Mouse (Mus musculus) adrenal gland, adult 8-10 months (tissue): Measurements from ENCODE around the gene Rnf168. TPM values are rescaled to one million over a fixed set of nuclear protein-coding genes. Genes with fewer than 3 reads are reported as not detected.

Experiments used
- DNase-seq: peaks from one replicate; pipeline ENCODE4 v3.0.0; 2022
- microRNA-seq, 2 experiments: library from miRNA; unstranded; fragments of <30 nt; microRNA quantifications; one replicate each; pipeline ENCODE4 v1.2.0; 2022
- total RNA-seq, 4 experiments: library from RNA; stranded (reverse); gene quantifications; 2 replicates each; pipeline ENCODE4 v1.2.4; 2022

The Rnf168 gene
- total RNA-seq, 4 experiments from 2014 or later: 24.5 to 30.2 (median 26.0) TPM

DNA sequence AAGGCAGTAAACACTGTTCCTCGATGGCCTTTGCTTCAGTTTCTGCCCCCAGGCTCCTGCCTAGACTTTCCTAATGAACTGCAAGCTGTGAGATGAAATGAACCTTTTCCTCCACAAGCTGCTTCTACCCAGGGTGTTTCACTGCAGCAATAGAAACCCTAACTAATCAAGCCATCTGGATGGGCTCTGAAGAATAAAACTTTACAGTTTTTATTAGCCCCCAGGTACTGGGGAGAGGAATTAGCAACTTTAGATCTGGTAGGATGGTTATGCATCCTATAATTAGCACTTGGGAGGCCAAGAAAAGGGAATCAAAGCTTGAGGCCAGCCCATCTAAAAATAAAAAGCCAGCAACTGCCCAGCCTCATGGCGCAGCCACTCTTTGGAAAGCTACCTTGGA is 39.3 kb downstream of the Rnf168 start:
- DNase-seq: no peak

DNA sequence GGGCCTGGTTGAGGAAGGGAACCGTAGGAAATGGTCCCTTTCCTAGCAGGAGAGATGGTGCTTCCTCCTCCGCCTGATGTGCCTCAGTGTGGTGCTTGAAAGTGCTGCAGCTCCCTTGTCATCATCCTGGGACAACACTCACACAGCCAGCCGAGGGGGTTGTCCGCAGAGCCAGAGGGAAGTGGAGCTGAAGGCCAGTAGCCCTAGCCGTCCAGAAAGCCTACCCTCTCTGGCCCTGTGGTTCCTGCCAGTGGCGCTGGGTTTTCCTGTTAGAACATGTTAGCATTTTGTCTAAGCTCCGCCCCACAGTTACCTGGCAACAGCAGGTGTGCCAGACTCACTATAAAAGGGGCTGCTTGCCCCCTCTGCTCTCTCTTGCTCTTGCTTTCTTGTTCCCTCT is 46.7 kb downstream of the Rnf168 start:
- no peak for DNase-seq

DNA sequence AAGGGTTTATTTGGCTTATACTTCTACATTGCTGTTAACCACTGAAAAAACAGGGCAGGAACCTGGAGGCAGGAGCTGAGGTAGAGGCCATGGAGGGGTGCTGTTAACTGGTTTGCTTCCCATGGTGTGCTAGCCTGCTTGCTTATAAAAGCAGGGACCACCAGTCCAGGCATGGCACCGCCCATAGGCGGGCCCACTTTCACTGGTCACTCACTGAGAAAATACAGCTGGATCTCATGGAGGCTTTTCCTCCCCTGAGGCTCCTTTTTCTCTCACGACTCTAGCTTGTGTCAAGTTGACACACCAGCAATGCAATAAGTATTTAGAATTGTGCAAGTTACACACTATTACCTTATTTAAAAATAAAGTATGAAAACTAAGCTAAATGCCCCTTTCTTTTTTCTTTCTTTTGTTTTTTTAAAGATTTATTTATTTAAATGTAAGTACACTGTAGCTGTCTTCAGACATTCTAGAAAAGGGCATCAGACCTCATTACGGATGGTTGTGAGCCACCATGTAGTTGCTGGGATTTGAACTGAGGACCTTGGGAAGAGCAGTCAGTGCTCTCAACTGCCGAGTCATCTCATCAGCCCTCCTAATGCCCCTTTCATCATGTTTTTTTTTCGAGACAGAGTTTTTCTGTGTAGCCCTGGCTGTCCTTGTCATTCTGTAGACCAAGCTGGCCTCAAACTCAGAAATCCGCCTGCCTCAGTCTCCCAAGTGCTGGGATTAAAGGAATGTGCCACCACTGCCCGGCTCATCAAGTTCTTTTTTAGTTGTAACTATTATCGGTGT is 53.8 kb downstream of the Rnf168 start:
- no peak for DNase-seq

DNA sequence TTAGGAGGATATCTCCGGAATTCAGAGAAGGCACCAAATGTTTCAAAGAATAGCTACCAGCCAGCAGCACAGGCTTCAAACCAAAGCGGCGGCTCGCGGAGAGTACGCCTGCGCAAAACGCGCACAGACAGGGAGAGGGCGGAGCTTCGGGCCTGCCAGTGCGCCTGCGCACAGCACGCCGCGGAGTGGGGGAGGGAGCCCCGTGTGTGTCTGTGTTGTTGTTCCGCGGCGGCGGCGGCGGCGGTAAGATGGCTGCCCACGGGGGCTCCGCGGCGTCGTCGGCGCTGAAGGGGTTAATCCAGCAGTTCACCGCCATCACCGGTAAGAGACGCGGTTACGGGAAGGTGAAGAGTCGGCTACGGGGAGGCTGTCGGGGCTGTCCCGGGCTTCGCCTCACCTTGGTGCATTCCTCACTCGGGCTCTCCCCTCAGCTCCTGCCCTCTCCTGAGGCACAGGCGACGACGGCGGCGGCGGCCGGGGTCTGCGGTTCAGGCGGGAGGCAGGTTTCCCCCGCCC is 54.8 kb downstream of the Rnf168 start, which contains the start of gene Ubxn7:
Gene Ubxn7, plus strand, starts transcription at position 218 of the 516 bp plus-strand sequence.
- DNase-seq: peak; percentile 97

DNA sequence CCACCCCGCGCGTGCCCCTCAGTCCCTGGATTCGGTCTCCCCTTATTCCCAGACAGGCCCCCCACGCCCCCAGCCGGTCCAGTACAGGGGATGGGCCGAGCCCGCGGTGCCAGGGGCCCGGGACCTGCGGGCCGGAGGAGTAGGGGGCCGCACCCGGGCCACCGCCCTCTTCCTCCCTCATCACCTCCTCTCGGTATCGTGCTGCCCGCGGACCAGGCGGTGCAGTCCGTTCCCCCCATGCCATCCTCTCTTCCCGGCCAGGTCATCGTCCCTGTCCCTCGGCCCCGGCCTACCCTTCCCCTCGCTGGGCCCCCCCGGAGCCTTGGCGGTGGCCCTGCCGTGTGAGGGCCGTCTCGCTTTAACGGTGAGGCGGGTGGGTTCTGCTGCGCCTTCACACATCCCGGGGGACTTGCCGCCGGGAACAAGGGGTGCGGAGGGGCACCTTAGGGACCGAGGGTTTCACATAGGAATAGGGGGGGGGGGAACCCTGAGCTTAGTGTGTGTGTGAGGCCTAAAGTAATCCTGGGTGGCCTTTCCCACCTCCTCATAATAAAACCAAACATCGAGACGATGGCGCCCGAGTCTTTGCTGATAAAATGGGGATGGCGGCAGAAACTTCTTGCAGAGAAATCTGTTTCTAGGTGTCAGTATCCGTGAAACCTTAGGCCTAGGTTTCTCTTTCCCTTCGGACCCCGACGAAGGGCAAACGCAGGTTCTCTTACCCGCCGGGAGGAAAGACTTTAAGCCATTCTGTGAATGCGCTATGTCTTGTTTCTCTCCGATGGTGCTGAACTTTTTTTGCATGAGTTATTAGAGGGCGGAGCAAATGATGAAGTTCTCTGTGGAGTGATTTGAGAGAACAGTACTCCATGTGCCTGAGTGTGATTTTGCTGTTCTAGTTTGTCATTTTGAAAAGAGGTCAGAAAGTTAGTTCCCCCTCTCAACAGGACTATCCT is 55.6 kb downstream of the Rnf168 start:
- peak; percentile 43 for DNase-seq

DNA sequence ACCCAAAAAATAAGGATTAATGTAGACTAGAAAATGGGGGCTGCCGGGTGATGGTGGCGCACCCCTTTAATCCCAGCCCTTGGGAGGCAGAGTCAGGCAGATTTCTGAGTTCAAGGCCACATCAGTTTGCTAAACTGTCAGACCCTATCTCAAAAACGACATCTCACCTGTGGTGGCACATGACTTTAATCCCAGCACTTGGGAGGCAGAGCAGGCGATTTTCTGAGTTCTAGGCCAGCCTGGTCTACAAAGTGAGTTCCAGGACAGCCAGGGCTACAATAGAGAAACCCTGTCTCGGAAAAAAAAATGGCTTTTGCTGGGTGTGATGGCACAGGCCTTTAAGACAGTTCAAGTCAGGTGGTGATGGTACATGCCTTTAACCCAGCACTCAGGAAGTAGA is 57.9 kb downstream of the Rnf168 start:
- DNase-seq: no peak

DNA sequence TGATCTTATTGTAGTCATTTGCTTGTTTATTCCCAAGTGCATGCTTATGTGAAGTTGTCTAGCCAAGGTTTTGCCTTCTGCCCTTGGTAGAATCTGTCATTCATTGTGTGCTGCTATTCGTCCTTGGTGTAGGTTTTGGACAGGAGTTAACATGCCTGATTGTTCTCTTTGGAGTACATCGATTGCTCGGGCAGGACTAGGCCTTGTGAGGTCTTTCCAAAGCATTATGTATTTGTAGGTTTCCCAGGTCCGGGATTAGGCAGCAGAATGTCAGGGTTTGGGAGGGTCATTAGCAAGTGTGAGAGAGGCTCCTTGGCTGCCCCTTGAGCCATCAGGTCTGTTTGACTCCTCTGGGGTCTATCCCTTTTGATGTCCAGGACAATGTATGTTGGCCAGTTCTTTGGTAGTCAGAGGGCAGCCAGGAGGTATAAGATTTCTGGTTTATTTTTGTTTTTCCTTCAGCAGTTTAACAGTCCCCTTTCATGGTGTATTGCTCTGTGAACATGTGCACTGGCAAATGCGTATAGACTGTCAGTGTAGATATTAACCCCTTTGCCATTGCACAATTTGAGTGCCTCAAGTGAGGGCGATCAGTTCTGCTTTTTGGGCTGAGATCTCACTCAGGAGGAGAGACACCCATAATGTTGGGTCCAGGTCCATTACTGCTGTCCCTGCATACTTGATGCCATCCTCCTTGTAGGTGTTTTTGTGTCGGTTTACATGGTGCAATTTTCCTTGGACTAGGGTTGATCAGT is 58.9 kb downstream of the Rnf168 start:
- peak; percentile 18 for DNase-seq

DNA sequence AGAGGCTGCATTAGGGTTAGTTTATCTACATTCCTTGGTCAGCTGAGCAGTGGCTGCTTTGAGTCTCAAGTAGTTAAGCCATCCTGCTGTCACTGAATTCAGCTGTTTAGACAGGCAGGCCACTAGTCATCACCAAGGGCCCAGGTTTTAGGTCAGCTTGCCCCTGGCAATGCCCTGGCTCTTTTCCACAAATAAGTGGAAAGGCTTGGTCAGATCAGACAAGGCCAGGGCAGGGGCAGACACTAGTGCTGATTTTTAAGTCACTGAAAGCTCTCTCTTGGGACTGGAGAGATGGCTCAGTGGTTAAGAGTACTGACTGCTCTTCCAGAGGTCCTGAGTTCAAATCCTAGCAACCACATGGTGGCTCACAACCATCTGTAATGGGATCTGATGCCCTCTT is 59.7 kb downstream of the Rnf168 start:
- peak; percentile 72 for DNase-seq

DNA sequence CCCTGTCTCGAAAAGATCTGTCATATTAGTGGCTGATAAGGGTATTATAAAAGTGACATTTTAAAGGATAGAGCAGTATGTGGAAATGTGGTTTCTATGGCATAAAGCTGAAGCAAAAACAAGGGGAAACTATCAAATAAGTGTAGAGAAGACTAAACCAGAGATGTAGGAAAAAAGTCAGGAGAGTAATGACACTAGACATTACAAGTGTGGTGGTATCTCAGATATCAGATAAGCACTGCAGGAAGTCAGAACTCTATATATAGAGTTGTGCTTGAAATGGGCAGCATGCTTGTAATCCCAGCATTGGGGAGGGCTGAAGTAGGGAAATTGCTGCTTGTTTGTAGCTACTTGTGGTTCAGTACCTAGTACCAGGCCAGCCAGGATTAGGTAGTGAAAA is 63.2 kb downstream of the Rnf168 start:
- no peak for DNase-seq

DNA sequence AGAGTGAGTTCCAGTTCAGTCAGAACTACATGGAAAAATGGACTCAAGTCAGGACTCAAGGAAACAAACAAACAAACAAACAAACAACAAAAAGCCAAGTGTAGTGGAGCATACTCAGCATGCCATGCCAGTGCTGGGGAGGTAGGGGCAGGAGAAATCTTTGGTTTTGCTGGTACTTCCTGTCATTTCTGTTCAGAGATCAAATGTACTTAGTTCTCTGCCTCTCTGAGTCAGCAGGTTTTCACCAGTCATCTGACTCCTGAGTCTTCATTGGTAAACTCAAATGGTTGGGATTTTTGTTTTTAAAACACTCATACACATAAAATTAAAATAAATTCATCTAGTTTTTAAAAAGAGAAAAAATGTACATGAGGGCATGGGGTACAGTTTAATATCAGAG is 68.3 kb downstream of the Rnf168 start:
- no peak for DNase-seq

DNA sequence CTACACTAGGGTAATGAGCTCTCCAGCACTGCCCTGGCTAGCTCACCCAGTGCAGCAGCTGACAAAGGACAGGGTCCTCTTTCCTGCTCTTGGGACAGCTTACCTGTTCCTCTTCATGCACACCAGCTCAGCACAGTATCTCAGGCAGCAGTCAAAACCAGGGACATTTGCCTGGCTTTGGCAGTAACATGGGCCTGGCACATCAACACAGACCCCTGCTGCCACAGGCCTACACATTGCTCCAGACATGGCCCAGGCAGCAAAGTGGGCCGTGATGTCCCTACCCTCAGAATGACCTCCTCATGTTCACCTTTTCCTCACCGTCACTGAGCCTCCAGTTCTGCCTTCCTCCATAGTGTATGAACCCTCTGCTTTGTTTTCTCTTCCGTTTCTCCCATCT is 73.5 kb downstream of the Rnf168 start:
- no peak for DNase-seq

Small RNA genes within 50 kb of the gene (microRNA-seq; reads per million reads assigned to microRNA genes)
- 0 reads per million in 2 experiments for gene Mir1946a

Other genes with a start within 250 kb of the Rnf168 start
- 10 to 100 TPM; 54.5 to 62.5 (median 60.6) TPM for gene Pak2, start 198.1 kb upstream of the Rnf168 start, total RNA-seq
- 10 to 100 TPM; 25.3 to 39.8 (median 33.4) TPM for gene Pigx, start 177.7 kb upstream of the Rnf168 start, total RNA-seq
- 10 to 100 TPM; 10.3 to 19.0 (median 14.6) TPM for gene Cep19, start 177.7 kb upstream of the Rnf168 start, total RNA-seq
- 1 to 10 TPM; 5.5 to 9.9 (median 8.4) TPM for gene Nrros, start 111.9 kb upstream of the Rnf168 start, total RNA-seq
- not detected for gene Bex6, start 97.6 kb upstream of the Rnf168 start, total RNA-seq
- gene Fbxo45, start 30.3 kb upstream of the Rnf168 start, total RNA-seq: 10 to 100 TPM; 16.8 to 20.1 (median 19.2) TPM
- gene Wdr53, start 30.2 kb upstream of the Rnf168 start, total RNA-seq: 10 to 100 TPM; 13.0 to 17.8 (median 14.9) TPM
- gene Smco1, start 6.0 kb upstream of the Rnf168 start, total RNA-seq: not detected
- 10 to 100 TPM; 58.8 to 79.6 (median 69.9) TPM for gene Ubxn7, start 54.8 kb downstream of the Rnf168 start, total RNA-seq
- gene Tm4sf19, start 123.0 kb downstream of the Rnf168 start, total RNA-seq: under 1 TPM; 0.37 to 0.91 (median 0.45) TPM
- 10 to 100 TPM in 2 of 4 experiments, 1 to 10 TPM in 2; 7.2 to 13.8 (median 9.2) TPM for gene Tctex1d2, start 142.2 kb downstream of the Rnf168 start, total RNA-seq
- 100 to 1,000 TPM in 1 of 4 experiments, 10 to 100 TPM in 3; 78.1 to 103 (median 87.3) TPM for gene Pcyt1a, start 153.5 kb downstream of the Rnf168 start, total RNA-seq
- under 1 TPM; 0.22 to 0.34 (median 0.27) TPM for gene Slc51a, start 210.4 kb downstream of the Rnf168 start, total RNA-seq
- gene Zdhhc19, start 218.8 kb downstream of the Rnf168 start, total RNA-seq: not detected